Mouse (Mus musculus): Measurements from ENCODE around the gene Jak3. TPM values are rescaled to one million over a fixed set of nuclear protein-coding genes. Genes with fewer than 3 reads are reported as not detected.
A peak's percentile ranks its signal among the peaks of the same experiment; 100 is the strongest.

The Jak3 gene
- 1 to 10 TPM; 7.8 to 8.5 TPM for total RNA-seq (2021)

- intact Hi-C loops (cut with DNase I), result no loop called here
- DNase-seq (ENCODE audit: low spot score), result peak; percentile 53
Observed at GRCm38 (mm10) chr8:71676020-71676741, at the start of gene Jak3. Gene Jak3, plus strand, starts transcription at chr8:71676296.

GRCm38 (mm10) chr8:71626753-71627152 is 49.3 kb upstream of the Jak3 start:
- intact Hi-C loops (cut with DNase I), result no loop called here
- no peak for DNase-seq (ENCODE audit: low spot score)

GRCm38 (mm10) chr8:71627265-71628099 is 48.6 kb upstream of the Jak3 start:
- no peak for DNase-seq (ENCODE audit: low spot score)
- intact Hi-C loops (cut with DNase I), result no loop called here

GRCm38 (mm10) chr8:71628396-71629095 is 47.5 kb upstream of the Jak3 start:
- intact Hi-C loops (cut with DNase I), result no loop called here
- DNase-seq (ENCODE audit: low spot score), result no peak

GRCm38 (mm10) chr8:71629096-71629697 is 46.9 kb upstream of the Jak3 start:
- intact Hi-C loops (cut with DNase I), result no loop called here

GRCm38 (mm10) chr8:71629781-71630212 is 46.3 kb upstream of the Jak3 start:
- intact Hi-C loops (cut with DNase I), result loop anchor here (5.0 kb wide), 1 partner anchor 32 kb away; the partner anchor contains the start of gene Fam129c

More at GRCm38 (mm10) chr8:71629096-71629697, 46.9 kb upstream of the Jak3 start:
- peak; percentile 89 for DNase-seq (ENCODE audit: low spot score)

GRCm38 (mm10) chr8:71630761-71631160 is 45.3 kb upstream of the Jak3 start:
- intact Hi-C loops (cut with DNase I), result loop anchor here (5.0 kb wide), 1 partner anchor 33 kb away; the partner anchor contains the start of gene Fam129c
- no peak for DNase-seq (ENCODE audit: low spot score)

More at GRCm38 (mm10) chr8:71629781-71630212, 46.3 kb upstream of the Jak3 start:
- peak; percentile 21 for DNase-seq (ENCODE audit: low spot score)

- intact Hi-C loops (cut with DNase I), result loop anchor here (2.0 to 5.0 kb wide), 2 partner anchors 35 to 69 kb away; partner anchors contain the start of gene Fam129c
- no peak for DNase-seq (ENCODE audit: low spot score)
Observed at GRCm38 (mm10) chr8:71631897-71632296, 44.2 kb upstream of the Jak3 start.

GRCm38 (mm10) chr8:71633164-71633563 is 42.9 kb upstream of the Jak3 start:
- intact Hi-C loops (cut with DNase I), result loop anchor here (2.0 to 5.0 kb wide), 2 partner anchors 36 to 70 kb away; partner anchors contain the start of gene Fam129c
- peak; percentile 31 for DNase-seq (ENCODE audit: low spot score)

GRCm38 (mm10) chr8:71633981-71634667 is 42.0 kb upstream of the Jak3 start:
- no peak for DNase-seq (ENCODE audit: low spot score)
- intact Hi-C loops (cut with DNase I), result loop anchor here (2.0 to 5.0 kb wide), 2 partner anchors 37 to 71 kb away; partner anchors contain the start of gene Fam129c

- DNase-seq (ENCODE audit: low spot score), result no peak
- intact Hi-C loops (cut with DNase I), result no loop called here
Observed at GRCm38 (mm10) chr8:71637149-71638095, 38.7 kb upstream of the Jak3 start.

GRCm38 (mm10) chr8:71638321-71638720 is 37.8 kb upstream of the Jak3 start:
- intact Hi-C loops (cut with DNase I), result no loop called here
- no peak for DNase-seq (ENCODE audit: low spot score)

GRCm38 (mm10) chr8:71639318-71639717 is 36.8 kb upstream of the Jak3 start:
- DNase-seq (ENCODE audit: low spot score), result no peak
- intact Hi-C loops (cut with DNase I), result no loop called here

GRCm38 (mm10) chr8:71645510-71645909 is 30.6 kb upstream of the Jak3 start:
- intact Hi-C loops (cut with DNase I), result no loop called here
- no peak for DNase-seq (ENCODE audit: low spot score)

- intact Hi-C loops (cut with DNase I), result no loop called here
- DNase-seq (ENCODE audit: low spot score), result no peak
Observed at GRCm38 (mm10) chr8:71654600-71654999, 21.5 kb upstream of the Jak3 start.

GRCm38 (mm10) chr8:71657816-71658215 is 18.3 kb upstream of the Jak3 start:
- DNase-seq (ENCODE audit: low spot score), result no peak
- intact Hi-C loops (cut with DNase I), result no loop called here

GRCm38 (mm10) chr8:71658515-71659049 is 17.5 kb upstream of the Jak3 start:
- DNase-seq (ENCODE audit: low spot score), result no peak
- intact Hi-C loops (cut with DNase I), result no loop called here

GRCm38 (mm10) chr8:71659751-71660150 is 16.3 kb upstream of the Jak3 start:
- DNase-seq (ENCODE audit: low spot score), result no peak
- intact Hi-C loops (cut with DNase I), result loop anchor here (1.0 to 2.0 kb wide), 4 partner anchors 63 to 219 kb away; partner anchors contain the start of gene Fam129c

Measured in heart, postnatal 25 days (tissue).